Mouse (Mus musculus): ENCODE results near the gene Itih4. TPM values are rescaled to one million over a fixed set of nuclear protein-coding genes. Genes with fewer than 3 reads are reported as not detected.

Itih4 gene
- total RNA-seq, 1 experiment from 2014 or later: not detected

DNA sequence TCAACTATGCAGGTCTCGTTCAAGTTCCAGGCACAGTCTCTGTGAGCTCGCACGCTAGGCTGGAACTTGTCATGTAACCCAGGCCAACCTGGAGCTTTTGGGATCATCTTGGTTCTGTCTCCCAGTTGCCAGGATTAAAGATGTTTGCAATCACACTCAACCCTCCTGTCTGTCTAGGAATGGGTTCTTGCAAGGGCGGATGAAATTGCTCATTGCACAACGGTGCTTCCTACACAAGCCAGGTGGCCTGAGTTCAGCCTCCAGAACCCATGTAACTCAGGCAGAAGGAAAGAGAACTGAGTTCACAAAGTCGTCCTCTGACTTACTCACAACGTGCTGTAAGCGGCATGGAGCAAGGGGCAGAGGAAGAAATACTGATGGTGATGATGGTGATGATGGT, 24.9 kb downstream of the Itih4 start:
- no peak for ATAC-seq (replicated peaks in 1 of 2; ENCODE audit: insufficient read depth in 1 of 2, low FRiP score in 2 of 2, low TSS enrichment in 1 of 2, low read depth in 1 of 2, poor library complexity in 2 of 2, severe bottlenecking in 2 of 2)

GRCm38 (mm10) chr14:30912641-30913040, 26.4 kb downstream of the Itih4 start:
- no peak for ATAC-seq (replicated peaks in 1 of 2; ENCODE audit: insufficient read depth in 1 of 2, low FRiP score in 2 of 2, low TSS enrichment in 1 of 2, low read depth in 1 of 2, poor library complexity in 2 of 2, severe bottlenecking in 2 of 2)

- no peak for ATAC-seq (replicated peaks in 1 of 2; ENCODE audit: insufficient read depth in 1 of 2, low FRiP score in 2 of 2, low TSS enrichment in 1 of 2, low read depth in 1 of 2, poor library complexity in 2 of 2, severe bottlenecking in 2 of 2)
Observed at GRCm38 (mm10) chr14:30913404-30913803, 27.1 kb downstream of the Itih4 start.

DNA sequence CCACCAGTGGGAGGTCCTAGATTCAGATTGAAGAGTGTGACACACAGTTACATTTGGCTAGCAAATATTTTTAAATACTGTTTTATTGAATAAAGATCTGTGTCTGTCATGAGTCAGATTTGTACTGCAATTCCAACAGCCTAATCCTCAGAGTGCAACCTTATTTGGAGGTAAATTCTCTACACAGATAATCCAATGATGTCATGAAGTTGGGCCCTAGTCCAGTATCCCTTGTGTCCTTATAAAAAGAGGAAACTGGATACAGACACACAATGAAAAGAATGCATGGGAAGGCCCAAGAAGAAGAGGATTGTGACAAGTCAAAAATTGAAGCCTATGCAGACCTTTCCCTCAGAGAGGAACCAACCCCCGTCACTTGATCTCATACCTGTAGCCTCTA, 30.2 kb downstream of the Itih4 start:
- no peak for ATAC-seq (replicated peaks in 1 of 2; ENCODE audit: insufficient read depth in 1 of 2, low FRiP score in 2 of 2, low TSS enrichment in 1 of 2, low read depth in 1 of 2, poor library complexity in 2 of 2, severe bottlenecking in 2 of 2)

DNA sequence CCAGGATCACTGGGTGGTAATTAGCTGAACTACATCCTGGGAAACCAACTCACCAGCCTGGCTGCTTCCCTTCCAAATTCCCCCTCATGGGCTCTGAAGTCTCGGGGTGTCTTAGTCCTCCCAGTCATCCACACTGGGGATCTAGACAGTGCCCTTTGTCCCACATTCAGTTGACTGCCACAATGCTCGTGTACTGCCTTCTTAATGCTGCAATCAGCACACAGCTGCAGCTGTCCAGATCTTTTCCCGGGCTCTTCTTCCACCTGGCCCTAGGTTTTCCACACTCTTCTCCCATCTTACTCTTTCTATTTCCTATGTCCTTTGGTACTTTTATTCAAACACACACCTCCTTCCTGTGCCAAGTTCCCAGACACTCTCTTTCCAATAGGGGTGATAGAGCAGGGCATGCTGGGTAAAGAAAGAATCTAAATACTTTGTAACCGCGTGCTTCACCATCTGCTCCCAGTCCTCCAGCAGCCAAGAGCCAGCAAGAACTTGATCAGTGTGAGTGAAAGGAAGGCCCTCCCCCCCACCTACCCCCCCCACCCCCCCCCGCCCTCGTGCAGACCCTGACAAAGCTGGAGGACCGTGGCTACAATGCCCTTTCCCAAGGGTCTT, 35.9 kb downstream of the Itih4 start:
- ATAC-seq (replicated peaks in 1 of 2; ENCODE audit: insufficient read depth in 1 of 2, low FRiP score in 2 of 2, low TSS enrichment in 1 of 2, low read depth in 1 of 2, poor library complexity in 2 of 2, severe bottlenecking in 2 of 2): no peak

DNA sequence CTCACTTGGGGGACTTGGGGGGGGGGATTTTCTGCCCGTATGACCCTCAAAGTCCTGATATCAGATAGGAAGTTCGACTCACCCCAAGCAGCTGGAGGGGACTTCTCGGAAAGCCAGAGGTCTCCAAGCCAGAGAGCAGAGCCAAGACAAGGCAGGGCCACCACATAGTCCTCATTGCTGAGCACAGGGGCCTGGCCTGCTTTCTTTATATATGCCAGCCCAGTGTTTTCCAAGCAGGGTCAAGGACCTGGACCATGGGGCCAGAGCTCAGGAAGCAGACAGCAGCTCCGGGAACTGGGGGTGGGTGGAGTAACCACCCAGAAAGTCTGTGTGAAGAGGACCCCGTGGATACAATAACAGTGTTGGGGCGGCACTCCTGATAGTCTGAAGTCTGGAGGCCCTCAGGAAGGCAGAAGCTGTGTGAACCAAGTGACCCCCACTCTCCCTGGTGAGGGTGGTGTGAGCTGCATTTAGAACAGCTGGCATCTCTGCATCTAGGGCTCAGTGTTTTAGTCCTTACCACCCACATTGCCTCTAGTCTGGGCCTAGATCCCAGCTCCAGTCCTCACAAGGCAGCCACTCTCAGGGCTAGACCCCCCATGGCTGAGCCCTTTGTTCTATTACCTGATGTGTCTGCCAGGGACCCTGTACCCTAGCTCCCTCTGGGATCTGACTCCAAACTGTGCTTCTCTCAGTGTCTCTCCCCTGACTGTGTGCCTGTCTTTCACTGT, 37.3 kb downstream of the Itih4 start, which contains the start of gene Itih3:
Itih3 (minus strand) TSS at position 386 of the 731 bp plus-strand sequence.
- 0 out of 4 replicates have a peak, but pooled peaks of 1 of the 2 experiments have one; percentile 10 for ATAC-seq (replicated peaks in 1 of 2; ENCODE audit: insufficient read depth in 1 of 2, low FRiP score in 2 of 2, low TSS enrichment in 1 of 2, low read depth in 1 of 2, poor library complexity in 2 of 2, severe bottlenecking in 2 of 2)

DNA sequence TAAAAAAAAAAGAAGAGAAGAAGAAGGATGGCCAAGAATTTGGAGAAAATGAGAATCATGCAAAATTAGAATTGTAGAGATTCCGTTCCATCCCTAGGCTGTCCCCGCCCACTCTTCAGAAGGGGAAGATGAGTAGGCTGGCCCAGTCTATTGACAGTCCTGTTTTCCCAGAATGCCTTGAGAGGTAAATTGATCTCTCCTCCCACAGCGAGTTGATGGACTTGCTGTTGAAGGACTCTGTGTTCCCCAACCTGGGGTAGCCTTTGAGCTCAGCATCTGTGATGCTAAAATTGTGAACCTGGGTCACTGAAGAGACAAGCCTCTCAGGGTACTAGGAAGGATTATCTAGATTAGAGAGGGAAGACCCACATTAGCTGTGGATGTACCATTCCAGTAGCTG, 39.2 kb downstream of the Itih4 start:
- no peak for ATAC-seq (replicated peaks in 1 of 2; ENCODE audit: insufficient read depth in 1 of 2, low FRiP score in 2 of 2, low TSS enrichment in 1 of 2, low read depth in 1 of 2, poor library complexity in 2 of 2, severe bottlenecking in 2 of 2)

DNA sequence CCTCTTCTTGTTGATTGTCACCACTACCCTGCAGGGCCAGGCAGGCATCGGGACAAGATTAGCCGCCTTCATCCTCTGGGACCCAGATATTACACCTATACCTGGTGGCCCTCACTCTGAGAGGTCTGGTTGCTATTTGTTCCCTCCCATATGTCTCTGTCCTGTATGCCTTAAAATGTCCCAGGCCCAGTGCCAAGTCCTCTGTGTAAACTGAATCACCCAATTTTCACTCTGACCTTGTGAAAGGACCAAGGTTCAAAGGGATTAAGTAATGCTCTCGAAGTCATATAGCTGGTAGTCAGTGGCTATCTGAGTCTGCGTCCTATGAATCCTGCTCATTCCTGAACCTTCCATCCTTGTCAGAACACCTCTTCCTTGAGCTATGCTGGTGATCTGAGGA, 44.1 kb downstream of the Itih4 start:
- no peak for ATAC-seq (replicated peaks in 1 of 2; ENCODE audit: insufficient read depth in 1 of 2, low FRiP score in 2 of 2, low TSS enrichment in 1 of 2, low read depth in 1 of 2, poor library complexity in 2 of 2, severe bottlenecking in 2 of 2)

- no peak for ATAC-seq (replicated peaks in 1 of 2; ENCODE audit: insufficient read depth in 1 of 2, low FRiP score in 2 of 2, low TSS enrichment in 1 of 2, low read depth in 1 of 2, poor library complexity in 2 of 2, severe bottlenecking in 2 of 2)
Observed at GRCm38 (mm10) chr14:30933351-30933750, 47.1 kb downstream of the Itih4 start.

GRCm38 (mm10) chr14:30942254-30942653, 56.0 kb downstream of the Itih4 start:
- no peak for ATAC-seq (replicated peaks in 1 of 2; ENCODE audit: insufficient read depth in 1 of 2, low FRiP score in 2 of 2, low TSS enrichment in 1 of 2, low read depth in 1 of 2, poor library complexity in 2 of 2, severe bottlenecking in 2 of 2)

- no peak for ATAC-seq (replicated peaks in 1 of 2; ENCODE audit: insufficient read depth in 1 of 2, low FRiP score in 2 of 2, low TSS enrichment in 1 of 2, low read depth in 1 of 2, poor library complexity in 2 of 2, severe bottlenecking in 2 of 2)
Observed at GRCm38 (mm10) chr14:30943038-30943437, 56.8 kb downstream of the Itih4 start, which contains the start of gene Itih1. Gene Itih1 (minus strand): TSS chr14:30943289.

GRCm38 (mm10) chr14:30943860-30944674, 57.8 kb downstream of the Itih4 start:
- ATAC-seq (replicated peaks in 1 of 2; ENCODE audit: insufficient read depth in 1 of 2, low FRiP score in 2 of 2, low TSS enrichment in 1 of 2, low read depth in 1 of 2, poor library complexity in 2 of 2, severe bottlenecking in 2 of 2): peak; percentile 67 to 70

- ATAC-seq (replicated peaks in 1 of 2; ENCODE audit: insufficient read depth in 1 of 2, low FRiP score in 2 of 2, low TSS enrichment in 1 of 2, low read depth in 1 of 2, poor library complexity in 2 of 2, severe bottlenecking in 2 of 2): no peak
Observed at GRCm38 (mm10) chr14:30944745-30945144, 58.5 kb downstream of the Itih4 start.

- ATAC-seq (replicated peaks in 1 of 2; ENCODE audit: insufficient read depth in 1 of 2, low FRiP score in 2 of 2, low TSS enrichment in 1 of 2, low read depth in 1 of 2, poor library complexity in 2 of 2, severe bottlenecking in 2 of 2): no peak
Observed at GRCm38 (mm10) chr14:30949986-30950385, 63.7 kb downstream of the Itih4 start.

- ATAC-seq (replicated peaks in 1 of 2; ENCODE audit: insufficient read depth in 1 of 2, low FRiP score in 2 of 2, low TSS enrichment in 1 of 2, low read depth in 1 of 2, poor library complexity in 2 of 2, severe bottlenecking in 2 of 2): peak; percentile 99
Observed at GRCm38 (mm10) chr14:30951154-30951825, 65.0 kb downstream of the Itih4 start, which contains the start of gene Nek4. Gene Nek4 (plus strand): TSS chr14:30951377.
